10 mouse cellular contexts compared by ENCODE assay signal in genomic region chr2:68806311-68806895, GRCm38 (mm10). TPM values are rescaled to one million over a fixed set of nuclear protein-coding genes. Genes with fewer than 3 reads are reported as not detected.
DNase-seq lines count a peak whose midpoint lies in the region; ATAC-seq lines count a peak whose summit lies in the region.
"Had no signal": no experiment of that assay in that cellular context is flagged by ENCODE, and none has a peak within 500 bp of the region (broad histone marks: within the 10 kb centered on the region; RNA-seq: fewer than 3 reads in every experiment).

No protein-coding gene starts in this region.

- no peak overlapping the region for H3K9ac ChIP-seq in heart, embryonic 12.5 days
- H3K9ac ChIP-seq in heart, embryonic 11.5 days (ENCODE audit: low read depth, low read length), result no peak overlapping the region
- H3K9ac ChIP-seq in limb, embryonic 13.5 days, result no peak overlapping the region
- H3K9ac ChIP-seq in forebrain, embryonic 15.5 days (replicated peaks), result no peak overlapping the region
- H3K9ac ChIP-seq: liver, embryonic 14.5 days had no signal

- no peaks in the 10 kb centered on the region for H3K36me3 ChIP-seq in heart, embryonic 12.5 days
- H3K36me3 ChIP-seq in heart, embryonic 11.5 days (ENCODE audit: control insufficient read depth, insufficient read depth, low read length), result no peaks in the 10 kb centered on the region
- no peaks in the 10 kb centered on the region for H3K36me3 ChIP-seq in limb, embryonic 13.5 days
- H3K36me3 ChIP-seq in limb, embryonic 10.5 days, result no peaks in the 10 kb centered on the region
- no peaks in the 10 kb centered on the region for H3K36me3 ChIP-seq in forebrain, embryonic 15.5 days

- H3K27ac ChIP-seq in heart, embryonic 12.5 days (ENCODE audit: poor library complexity, severe bottlenecking), result no peak overlapping the region; the same call in 1 of the 2 replicates
- H3K27ac ChIP-seq in heart, embryonic 11.5 days (ENCODE audit: low read depth, low read length), result no peak overlapping the region
- H3K27ac ChIP-seq in limb, embryonic 13.5 days, result peak overlapping the region; percentile 49; the same call in 1 of the 2 replicates
- no peak overlapping the region for H3K27ac ChIP-seq in limb, embryonic 10.5 days
- H3K27ac ChIP-seq in forebrain, embryonic 15.5 days (replicated peaks), result peak overlapping the region; percentile 67
- H3K27ac ChIP-seq: liver, embryonic 14.5 days had no signal

- WGBS in heart, embryonic 12.5 days, result 54% methylated on average over 10 of the region's 10 CpGs
- WGBS in heart, embryonic 11.5 days (ENCODE audit: insufficient replicate concordance), result 48% methylated on average over 10 of the region's 10 CpGs
- 46% methylated on average over 10 of the region's 10 CpGs for WGBS in limb, embryonic 13.5 days
- 64% methylated on average over 10 of the region's 10 CpGs for WGBS in limb, embryonic 10.5 days
- WGBS in forebrain, embryonic 15.5 days, result 5% methylated on average over 10 of the region's 10 CpGs

- ATAC-seq in heart, embryonic 12.5 days (ENCODE audit: insufficient number of reproducible peaks, low FRiP score), result no peak
- ATAC-seq in heart, embryonic 11.5 days (replicated peaks; ENCODE audit: insufficient number of reproducible peaks, low FRiP score, low TSS enrichment), result no peak
- peak; percentile 19; the same call in 1 of the 2 replicates for ATAC-seq in limb, embryonic 13.5 days (ENCODE audit: low FRiP score, low read depth)
- ATAC-seq in forebrain, embryonic 15.5 days (replicated peaks), result peak; percentile 89
- no peak for ATAC-seq in megakaryocyte progenitor cell, adult 5-6 weeks (replicated peaks; ENCODE audit: poor library complexity)

- no peak for DNase-seq in limb, embryonic 10.5 days (ENCODE audit: low spot score)
- peak; percentile 75 for DNase-seq in retina, postnatal 1 day
- no peak for DNase-seq in urinary bladder, adult 2 months (ENCODE audit: low spot score)
- DNase-seq: B cell, adult 2 months had no signal

- H3K4me2 ChIP-seq in heart, embryonic 12.5 days, result 0 out of 2 replicates have a peak overlapping the region, but pooled peaks have one; percentile 2
- H3K4me2 ChIP-seq in heart, embryonic 11.5 days, result no peak overlapping the region
- H3K4me2 ChIP-seq in limb, embryonic 13.5 days (replicated peaks), result no peak overlapping the region
- H3K4me2 ChIP-seq in forebrain, embryonic 15.5 days (replicated peaks), result peak overlapping the region; percentile 23

- peaks cover 7% of the 10 kb centered on the region; the same call in 1 of the 2 replicates for H3K4me1 ChIP-seq in heart, embryonic 12.5 days (replicated peaks)
- H3K4me1 ChIP-seq in heart, embryonic 11.5 days (ENCODE audit: control insufficient read depth, insufficient read depth, low read length), result no peaks in the 10 kb centered on the region
- H3K4me1 ChIP-seq in limb, embryonic 13.5 days, result no peaks in the 10 kb centered on the region
- peaks cover 4% of the 10 kb centered on the region; the same call in 1 of the 2 replicates for H3K4me1 ChIP-seq in limb, embryonic 10.5 days
- peaks cover 15% of the 10 kb centered on the region for H3K4me1 ChIP-seq in forebrain, embryonic 15.5 days

- no peaks in the 10 kb centered on the region for H3K9me3 ChIP-seq in heart, embryonic 12.5 days (replicated peaks)
- H3K9me3 ChIP-seq in heart, embryonic 11.5 days (replicated peaks; ENCODE audit: control insufficient read depth, low read length), result no peaks in the 10 kb centered on the region
- H3K9me3 ChIP-seq in limb, embryonic 13.5 days, result no peaks in the 10 kb centered on the region
- no peaks in the 10 kb centered on the region for H3K9me3 ChIP-seq in limb, embryonic 10.5 days (replicated peaks)
- no peaks in the 10 kb centered on the region for H3K9me3 ChIP-seq in forebrain, embryonic 15.5 days

- no peak overlapping the region for H3K4me3 ChIP-seq in heart, embryonic 12.5 days
- no peak overlapping the region for H3K4me3 ChIP-seq in heart, embryonic 11.5 days (ENCODE audit: low read depth, low read length)
- H3K4me3 ChIP-seq in limb, embryonic 13.5 days, result no peak overlapping the region
- H3K4me3 ChIP-seq in limb, embryonic 10.5 days, result no peak overlapping the region
- no peak overlapping the region for H3K4me3 ChIP-seq in forebrain, embryonic 15.5 days

- H3K27me3 ChIP-seq in heart, embryonic 12.5 days (replicated peaks), result no peaks in the 10 kb centered on the region
- no peaks in the 10 kb centered on the region for H3K27me3 ChIP-seq in heart, embryonic 11.5 days (ENCODE audit: control insufficient read depth, insufficient read depth, low read length)
- H3K27me3 ChIP-seq in limb, embryonic 13.5 days, result no peaks in the 10 kb centered on the region
- peaks cover 6% of the 10 kb centered on the region; the same call in 1 of the 2 replicates for H3K27me3 ChIP-seq in limb, embryonic 10.5 days (ENCODE audit: low read depth, poor library complexity, severe bottlenecking)
- H3K27me3 ChIP-seq in forebrain, embryonic 15.5 days, result no peaks in the 10 kb centered on the region

RNA-seq across cellular contexts. Expression of gene Cers6, which starts 54.8 kb away (rescaled TPM):
- polyA plus RNA-seq in heart, embryonic 12.5 days (2016; fragmentation: Nextera tagmentation; extraction: Ambion mirVana), result 25.4 and 26.9 TPM in 2 replicates
- polyA plus RNA-seq in heart, embryonic 11.5 days (2014; fragmentation: Nextera tagmentation; extraction: Ambion mirVana), result 31.6 and 32.8 TPM in 2 replicates
- polyA plus RNA-seq in limb, embryonic 13.5 days (2015; fragmentation: Nextera tagmentation; extraction: Ambion mirVana), result 26.1 and 28.3 TPM in 2 replicates
- 25.4 and 25.6 TPM in 2 replicates for polyA plus RNA-seq in limb, embryonic 10.5 days (2016; fragmentation: Nextera tagmentation; extraction: Ambion mirVana)
- polyA plus RNA-seq in forebrain, embryonic 15.5 days (2015; fragmentation: Nextera tagmentation; extraction: Ambion mirVana), result 55.0 and 60.0 TPM in 2 replicates
- total RNA-seq in megakaryocyte progenitor cell, adult 5-6 weeks (2015), result 78.2 and 79.0 TPM in 2 replicates
- 28.8 and 36.5 TPM in 2 replicates for total RNA-seq in megakaryocyte progenitor cell, adult 5-6 weeks (2017)
- 16.9 and 19.3 TPM in 2 replicates for polyA plus RNA-seq in urinary bladder, adult 2 months (2012; rRNA removed)

Comparison
In these comparisons a context has a peak if more than half of its experiments do, and no peak if none do; other contexts are left out.
1. H3K27ac ChIP-seq: peak in limb, embryonic 13.5 days (single experiment) and forebrain, embryonic 15.5 days (single experiment); none in heart, embryonic 12.5 days (single experiment), heart, embryonic 11.5 days (single experiment) and limb, embryonic 10.5 days (single experiment).
2. H3K4me2 ChIP-seq: peak in heart, embryonic 12.5 days (single experiment) and forebrain, embryonic 15.5 days (single experiment); none in heart, embryonic 11.5 days (single experiment) and limb, embryonic 13.5 days (single experiment).
3. ATAC-seq: peak in limb, embryonic 13.5 days (single experiment) and forebrain, embryonic 15.5 days (single experiment); none in heart, embryonic 12.5 days (single experiment), heart, embryonic 11.5 days (single experiment) and megakaryocyte progenitor cell, adult 5-6 weeks (single experiment).